Mouse (Mus musculus): ENCODE data around the gene Plscr4.

DNA sequence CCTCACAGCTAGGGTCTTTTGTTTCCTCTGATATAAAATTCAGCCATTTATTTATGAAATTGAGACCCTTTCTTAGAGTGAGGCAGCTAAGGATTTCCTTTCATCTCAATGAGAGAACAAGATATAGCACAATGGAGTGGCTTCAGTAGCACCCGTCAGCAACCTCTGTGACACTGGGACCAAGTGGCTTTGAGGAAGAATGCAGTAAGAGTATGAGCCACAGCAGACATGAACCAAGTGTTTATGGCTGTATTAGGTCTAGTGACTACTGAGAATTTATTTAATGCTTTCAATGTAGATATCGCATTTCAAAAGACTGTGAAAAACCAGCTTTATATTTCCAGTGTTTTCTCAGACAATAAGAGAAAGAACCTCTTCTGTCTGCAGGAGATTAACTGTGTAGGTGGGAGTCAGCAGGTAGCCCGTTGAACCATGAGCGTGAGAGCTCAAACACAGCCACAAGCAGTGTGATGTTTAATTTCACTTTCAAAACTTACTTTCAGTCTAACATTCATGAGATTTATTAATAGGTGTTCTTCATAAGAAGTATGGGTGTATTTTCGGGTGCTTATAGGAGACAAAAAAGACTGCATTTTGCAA is 15.2 kb downstream of the Plscr4 start:
- TF ChIP-seq CTCF (IDR thresholded peaks at IDR 0.05; ENCODE audit: low read depth) (no peak), EP300 (IDR thresholded peaks at IDR 0.05; ENCODE audit: low read depth) (no peak)
